Mouse (Mus musculus): Measurements from ENCODE around the gene Fam149a. TPM values are rescaled to one million over a fixed set of nuclear protein-coding genes. Genes with fewer than 3 reads are reported as not detected.
"Not testable (repeated sequence)": the region's sequence is repeated elsewhere in the genome, so short reads cannot be mapped to it uniquely, and the experiment has no call there.

Fam149a gene
- polyA plus RNA-seq, 1 experiment = 1.7 TPM

DNA sequence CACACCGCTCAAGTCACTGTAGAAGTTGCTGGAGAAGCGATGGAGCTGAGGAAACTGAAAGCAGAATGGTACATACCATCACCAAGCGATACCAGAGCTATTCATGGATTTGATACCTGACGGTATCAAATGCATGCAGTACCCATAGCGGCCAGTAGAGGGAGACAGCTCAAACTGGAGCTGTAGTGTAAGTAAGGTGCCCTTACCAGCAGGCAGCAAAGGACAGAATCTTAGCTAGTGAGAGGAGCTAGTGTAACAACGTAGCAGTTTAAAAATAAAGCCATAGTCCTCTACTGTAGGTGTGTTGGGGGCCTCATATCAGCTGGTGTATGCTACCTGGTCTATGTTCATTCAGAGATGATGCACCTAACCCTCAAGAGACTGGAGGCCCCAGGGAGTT, 37.1 kb downstream of the Fam149a start:
- H3K27ac ChIP-seq (ENCODE audit: control insufficient read depth, insufficient read depth, low read depth, low read length, poor library complexity) = no peak overlapping the region
- H3K4me3 ChIP-seq (replicated peaks; ENCODE audit: control insufficient read depth, low read depth, low read length) = no peak overlapping the region
- TF ChIP-seq POLR2A (IDR thresholded peaks at IDR 0.05; ENCODE audit: borderline replicate concordance, control insufficient read depth, low read depth, low read length) (no peak), CTCF (IDR thresholded peaks at IDR 0.05; ENCODE audit: control insufficient read depth, insufficient read depth, low read length) (peak; percentile 73)
- peaks cover 2% of the 10 kb centered on the region for H3K4me1 ChIP-seq (ENCODE audit: control insufficient read depth, insufficient read depth, low read length)
- whole genome bisulfite sequencing = 10% methylated on average over 6 of the region's 6 CpGs

DNA sequence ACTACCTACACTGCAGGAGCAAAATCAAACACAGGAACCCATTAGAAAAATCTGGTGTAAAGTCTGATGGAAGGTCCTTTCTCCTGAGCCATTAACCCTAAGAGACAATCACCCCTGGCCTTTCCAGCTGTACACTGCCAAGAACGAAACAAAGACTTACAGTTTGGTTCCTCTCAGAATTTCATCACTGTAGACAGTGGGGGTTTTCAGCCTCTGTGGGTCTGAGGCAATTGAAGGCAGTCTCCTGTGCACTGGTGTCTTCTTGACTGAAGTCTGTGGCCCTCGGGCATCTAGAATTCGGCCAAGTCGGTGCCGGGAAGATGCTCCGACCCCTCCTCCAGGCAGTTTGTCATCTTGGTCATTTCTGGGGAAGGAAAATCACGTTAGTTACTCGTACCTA, 37.8 kb downstream of the Fam149a start:
- 68% methylated on average over 8 of the region's 8 CpGs for whole genome bisulfite sequencing
- TF ChIP-seq POLR2A (IDR thresholded peaks at IDR 0.05; ENCODE audit: borderline replicate concordance, control insufficient read depth, low read depth, low read length) (no peak), CTCF (IDR thresholded peaks at IDR 0.05; ENCODE audit: control insufficient read depth, insufficient read depth, low read length) (no peak)

DNA sequence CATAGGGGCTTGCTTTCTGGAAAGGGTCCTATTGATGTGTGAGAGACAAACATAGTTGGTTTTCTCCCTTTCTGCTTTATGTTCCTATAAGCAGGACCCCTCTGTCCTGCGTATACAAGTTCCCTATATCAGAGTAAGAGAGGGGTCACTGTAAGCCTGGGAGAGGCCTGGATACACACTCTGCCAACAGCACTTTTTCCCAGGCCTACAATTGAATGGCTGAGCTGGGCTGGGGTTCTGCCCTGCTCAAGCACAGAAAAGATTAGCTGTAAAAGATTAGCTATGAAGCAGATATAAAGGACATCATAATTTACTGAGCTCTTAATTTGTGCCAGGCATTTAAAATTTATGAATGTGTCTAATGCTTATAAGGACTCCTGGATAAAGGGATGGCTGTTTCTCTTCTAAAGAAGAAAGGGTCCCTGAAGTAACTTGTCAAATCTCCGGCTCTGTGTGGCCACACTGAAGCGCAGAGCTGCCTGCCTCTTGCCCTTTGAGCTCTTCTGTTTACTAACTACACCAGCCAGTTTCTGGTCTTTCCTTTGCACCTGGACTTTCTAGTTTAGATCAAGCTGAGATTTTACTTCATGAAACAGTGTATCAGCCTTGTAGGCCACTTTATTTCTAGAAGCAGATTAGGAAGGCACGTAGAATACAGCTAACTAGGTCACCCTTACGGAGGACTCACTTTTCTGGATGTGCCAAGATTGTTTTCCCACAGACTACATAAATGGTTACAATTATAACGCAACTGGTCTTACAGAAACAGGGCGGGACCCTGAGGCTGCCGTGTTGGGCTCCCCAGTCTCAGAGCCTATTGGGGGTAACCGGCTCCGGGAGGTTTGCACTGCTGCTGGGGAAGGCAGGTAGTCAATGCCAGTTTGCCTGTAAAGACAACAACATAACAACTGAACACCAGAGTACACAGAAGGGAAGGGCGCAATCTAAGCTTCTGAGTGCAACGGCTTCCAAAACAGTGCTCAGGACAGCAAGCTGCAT, 40.2 kb downstream of the Fam149a start:
- Histone ChIP-seq H3K27ac (ENCODE audit: control insufficient read depth, insufficient read depth, low read depth, low read length, poor library complexity) (no peak overlapping the region), H3K4me1 (ENCODE audit: control insufficient read depth, insufficient read depth, low read length) (peaks cover 2% of the 10 kb centered on the region), H3K4me3 (replicated peaks; ENCODE audit: control insufficient read depth, low read depth, low read length) (no peak overlapping the region)
- TF ChIP-seq CTCF (IDR thresholded peaks at IDR 0.05; ENCODE audit: control insufficient read depth, insufficient read depth, low read length) = no peak
- no peak for TF ChIP-seq POLR2A (IDR thresholded peaks at IDR 0.05; ENCODE audit: borderline replicate concordance, control insufficient read depth, low read depth, low read length)
- WGBS = 82% methylated on average over 12 of the region's 12 CpGs

More for the DNA sequence above, 37.8 kb downstream of the Fam149a start:
- H3K27ac ChIP-seq (ENCODE audit: control insufficient read depth, insufficient read depth, low read depth, low read length, poor library complexity) = no peak overlapping the region
- peaks cover 2% of the 10 kb centered on the region for H3K4me1 ChIP-seq (ENCODE audit: control insufficient read depth, insufficient read depth, low read length)
- no peak overlapping the region for H3K4me3 ChIP-seq (replicated peaks; ENCODE audit: control insufficient read depth, low read depth, low read length)

DNA sequence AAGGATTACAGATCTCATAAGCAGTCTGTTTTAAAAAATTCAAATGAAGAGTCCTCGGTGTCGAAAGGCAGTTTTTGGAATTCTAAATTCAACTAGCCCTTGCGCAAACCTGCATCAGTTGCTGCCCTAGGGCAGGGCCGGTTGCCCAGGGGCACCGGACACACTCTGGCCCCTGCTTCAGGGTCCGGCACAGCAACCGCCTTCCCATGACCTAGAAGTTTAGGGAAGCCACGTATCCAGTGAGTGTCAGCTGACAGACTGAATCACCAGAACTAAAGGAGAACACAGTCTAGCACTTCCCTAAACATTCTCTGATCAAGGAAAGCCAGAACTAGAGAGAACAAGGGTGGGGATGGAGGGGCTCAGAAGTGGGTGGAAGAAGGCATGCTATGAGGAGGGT, 48.6 kb downstream of the Fam149a start:
- WGBS = 4% methylated on average over 8 of the region's 8 CpGs
- Histone ChIP-seq H3K27ac (ENCODE audit: control insufficient read depth, insufficient read depth, low read depth, low read length, poor library complexity) (peak overlapping the region; percentile 26), H3K4me3 (replicated peaks; ENCODE audit: control insufficient read depth, low read depth, low read length) (peak overlapping the region; percentile 87), H3K4me1 (ENCODE audit: control insufficient read depth, insufficient read depth, low read length) (no peaks in the 10 kb centered on the region)
- TF ChIP-seq CTCF (IDR thresholded peaks at IDR 0.05; ENCODE audit: control insufficient read depth, insufficient read depth, low read length) (no peak), POLR2A (IDR thresholded peaks at IDR 0.05; ENCODE audit: borderline replicate concordance, control insufficient read depth, low read depth, low read length) (no peak)

DNA sequence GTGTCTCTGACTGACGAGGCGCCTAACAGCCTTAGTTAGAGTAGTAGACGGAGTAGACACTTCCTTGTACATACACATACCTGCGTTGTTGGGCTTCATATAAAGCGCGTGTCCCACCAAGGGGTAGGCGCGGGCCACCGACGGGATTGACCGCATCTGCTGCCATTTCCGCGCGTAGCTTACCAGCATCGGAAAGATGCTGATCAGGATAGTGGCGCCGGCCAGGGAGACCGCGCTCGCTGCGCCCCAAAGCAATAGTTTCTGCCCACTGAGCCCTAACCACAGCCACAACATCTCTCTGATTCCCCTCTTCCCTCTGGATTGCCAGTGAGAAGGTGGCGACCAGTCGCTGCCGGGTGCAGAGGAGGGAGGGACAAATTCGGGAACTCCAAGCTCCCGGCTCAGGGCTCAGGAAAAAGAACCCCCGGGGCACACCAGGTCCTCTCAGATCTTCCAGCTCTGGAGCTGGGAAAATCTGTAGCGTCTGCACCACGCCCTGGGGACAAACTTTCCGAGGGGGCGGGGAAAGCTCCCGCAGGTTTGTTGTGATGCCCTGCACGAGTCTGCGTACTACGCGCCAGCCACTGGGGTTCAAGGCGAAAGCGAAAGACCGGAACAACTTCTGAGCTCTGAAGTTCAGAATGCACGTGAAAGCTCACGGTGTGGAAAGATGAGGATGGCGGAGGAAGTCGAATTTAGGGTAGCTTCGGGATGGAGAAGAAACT, 49.2 kb downstream of the Fam149a start, which contains the start of gene Cyp4v3:
Gene Cyp4v3, minus strand, starts transcription at position 532 of the 725 bp plus-strand sequence.
- WGBS = under 1% methylated on average over 44 of the region's 44 CpGs
- H3K27ac ChIP-seq (ENCODE audit: control insufficient read depth, insufficient read depth, low read depth, low read length, poor library complexity) = peak within 1 kb of the TSS; percentile 63
- TF ChIP-seq CTCF (IDR thresholded peaks at IDR 0.05; ENCODE audit: control insufficient read depth, insufficient read depth, low read length) (no peak), POLR2A (IDR thresholded peaks at IDR 0.05; ENCODE audit: borderline replicate concordance, control insufficient read depth, low read depth, low read length) (no peak; the same call in 1 of the 2 replicates)
- H3K4me1 ChIP-seq (ENCODE audit: control insufficient read depth, insufficient read depth, low read length) = no peaks in the 10 kb centered on the region
- H3K4me3 ChIP-seq (replicated peaks; ENCODE audit: control insufficient read depth, low read depth, low read length) = peak within 1 kb of the TSS; percentile 87

DNA sequence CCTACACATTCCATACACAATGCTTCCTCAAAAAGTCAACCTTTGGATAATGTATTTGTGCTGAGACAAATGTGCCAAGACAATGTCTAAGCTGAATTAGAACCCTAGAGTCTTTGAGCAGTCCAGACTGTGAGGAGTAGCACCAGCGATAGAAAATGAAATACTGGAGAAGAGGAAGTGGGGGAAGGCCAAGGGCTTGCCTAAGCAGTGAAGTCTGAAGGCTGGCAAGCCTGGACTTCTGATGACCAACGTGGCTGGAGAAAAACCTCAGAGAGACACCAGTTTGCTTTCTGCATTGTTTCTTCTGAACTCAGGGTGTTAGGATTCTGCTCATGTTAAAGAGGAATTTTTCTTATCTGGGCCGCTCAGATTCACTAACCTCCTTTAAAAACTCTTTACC, 51.2 kb downstream of the Fam149a start:
- TF ChIP-seq CTCF (IDR thresholded peaks at IDR 0.05; ENCODE audit: control insufficient read depth, insufficient read depth, low read length) (no peak), POLR2A (IDR thresholded peaks at IDR 0.05; ENCODE audit: borderline replicate concordance, control insufficient read depth, low read depth, low read length) (no peak)
- 27% methylated on average over 3 of the region's 3 CpGs for WGBS
- Histone ChIP-seq H3K4me3 (replicated peaks; ENCODE audit: control insufficient read depth, low read depth, low read length) (no peak overlapping the region), H3K27ac (ENCODE audit: control insufficient read depth, insufficient read depth, low read depth, low read length, poor library complexity) (no peak overlapping the region), H3K4me1 (ENCODE audit: control insufficient read depth, insufficient read depth, low read length) (no peaks in the 10 kb centered on the region)

DNA sequence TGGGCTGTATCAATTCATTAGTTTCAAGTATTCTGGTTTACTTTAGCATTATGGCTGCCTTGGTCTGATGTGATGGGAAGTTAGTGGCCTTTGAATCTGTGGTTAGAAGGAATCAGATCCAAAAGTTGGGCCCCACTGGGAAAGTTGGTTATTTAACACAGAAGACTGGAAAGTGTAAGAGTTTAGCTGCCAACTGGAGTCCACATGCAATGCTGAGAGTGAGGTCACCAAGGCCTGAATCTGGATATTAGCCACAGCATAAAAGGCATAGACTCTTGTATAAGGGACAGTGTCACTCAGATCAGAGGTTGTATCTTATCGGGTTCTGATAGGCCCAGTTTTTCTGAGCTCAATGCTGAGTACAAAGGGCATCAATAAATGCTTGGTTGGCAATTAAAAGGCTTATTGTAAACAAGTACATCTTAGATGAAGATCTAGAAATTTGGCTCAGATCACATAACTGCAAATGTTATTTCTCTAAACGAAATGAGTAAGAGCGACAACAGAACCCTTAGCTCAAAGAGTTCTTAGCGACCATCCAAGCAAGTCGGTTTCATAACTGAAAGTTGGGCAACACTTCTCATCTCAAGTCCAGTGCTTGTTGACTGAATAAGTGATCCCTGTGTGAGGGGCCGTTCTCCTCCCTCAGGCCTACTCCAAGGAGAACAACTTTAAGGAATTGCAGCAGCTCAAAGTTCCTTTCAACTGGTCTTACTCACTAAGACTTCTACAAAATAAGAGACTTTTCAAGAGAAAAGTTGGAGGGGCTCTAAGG, 52.7 kb downstream of the Fam149a start:
- TF ChIP-seq CTCF (IDR thresholded peaks at IDR 0.05; ENCODE audit: control insufficient read depth, insufficient read depth, low read length) (no peak), POLR2A (IDR thresholded peaks at IDR 0.05; ENCODE audit: borderline replicate concordance, control insufficient read depth, low read depth, low read length) (no peak)
- Histone ChIP-seq H3K4me1 (ENCODE audit: control insufficient read depth, insufficient read depth, low read length) (no peaks in the 10 kb centered on the region), H3K27ac (ENCODE audit: control insufficient read depth, insufficient read depth, low read depth, low read length, poor library complexity) (no peak overlapping the region), H3K4me3 (replicated peaks; ENCODE audit: control insufficient read depth, low read depth, low read length) (no peak overlapping the region)
- 63% methylated on average over 6 of the region's 6 CpGs for WGBS

DNA sequence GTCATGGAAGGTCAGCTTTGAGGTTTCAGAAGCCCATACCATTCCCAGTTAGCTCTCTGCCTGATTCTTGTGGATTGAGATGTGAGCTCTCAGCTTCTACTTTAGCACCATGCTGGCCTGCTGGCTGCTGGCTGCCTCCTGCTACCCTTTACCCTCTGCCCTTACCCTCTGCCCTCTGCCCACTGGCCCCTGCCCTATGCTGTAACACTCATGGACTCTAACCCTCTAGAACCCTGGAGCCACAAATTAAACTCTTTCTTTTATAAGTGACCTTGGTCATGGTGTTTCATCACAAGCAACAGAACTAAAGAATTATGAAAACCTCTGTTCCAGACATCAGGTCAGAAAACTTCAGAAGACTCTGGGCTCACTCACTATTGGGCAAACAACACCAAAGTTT, 55.0 kb downstream of the Fam149a start:
- H3K4me1 ChIP-seq (ENCODE audit: control insufficient read depth, insufficient read depth, low read length); H3K27ac ChIP-seq (ENCODE audit: control insufficient read depth, insufficient read depth, low read depth, low read length, poor library complexity); H3K4me3 ChIP-seq (replicated peaks; ENCODE audit: control insufficient read depth, low read depth, low read length): not testable (repeated sequence)
